ENCODE assay signal across 24 mouse cellular contexts in the genomic region with DNA sequence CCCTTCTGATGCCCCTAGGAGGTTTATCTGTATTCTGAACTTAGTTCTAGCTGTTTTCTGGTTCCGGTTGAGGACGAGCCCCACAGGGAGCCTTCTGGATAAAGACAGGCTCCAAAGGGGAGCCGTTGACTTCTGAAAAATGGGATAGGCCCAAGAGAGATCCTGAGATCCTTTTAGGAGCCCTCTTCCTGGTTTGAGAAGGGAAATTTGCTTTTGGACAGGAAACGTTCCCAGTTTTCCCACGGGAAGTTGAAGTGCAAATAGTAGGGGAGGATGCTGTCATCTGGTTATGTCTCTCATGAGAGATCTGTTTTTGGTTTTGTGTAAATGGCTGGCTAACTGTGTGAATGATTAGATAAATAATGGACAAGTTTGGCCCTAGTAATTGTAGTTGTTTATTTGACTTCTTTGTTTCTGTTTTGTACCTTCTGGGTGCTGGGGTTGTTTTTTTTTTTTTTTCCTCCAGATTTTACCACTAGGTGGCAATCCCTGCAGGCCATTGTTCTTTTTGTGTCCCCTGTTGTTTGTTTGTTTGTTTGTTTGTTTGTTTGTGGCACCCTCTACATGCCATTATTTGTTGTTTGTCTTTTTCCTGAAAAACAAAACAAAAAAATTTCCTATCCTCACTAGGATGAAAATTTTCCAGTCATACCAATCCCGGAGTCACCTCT. TPM values are rescaled to one million over a fixed set of nuclear protein-coding genes. Genes with fewer than 3 reads are reported as not detected.
DNase-seq lines count a peak whose midpoint lies in the region; ATAC-seq and TF ChIP-seq lines count a peak whose summit lies in the region.
"Had no signal": no experiment of that assay in that cellular context is flagged by ENCODE, and none has a peak within 500 bp of the region (broad histone marks: within the 10 kb centered on the region; RNA-seq: fewer than 3 reads in every experiment).

No protein-coding gene starts in this region.

- 66% methylated on average over 6 of the region's 6 CpGs for WGBS in heart, embryonic 10.5 days
- 60% methylated on average over 6 of the region's 6 CpGs for WGBS in kidney, embryonic 16.5 days
- 67% methylated on average over 6 of the region's 6 CpGs for WGBS in kidney, adult 2 months
- WGBS in midbrain, postnatal 0 days = 61% methylated on average over 6 of the region's 6 CpGs
- 72% methylated on average over 6 of the region's 6 CpGs for WGBS in midbrain, embryonic 13.5 days

- ATAC-seq in kidney, embryonic 16.5 days (ENCODE audit: low FRiP score, low TSS enrichment) = no peak
- ATAC-seq in midbrain, postnatal 0 days (ENCODE audit: low FRiP score) = no peak
- ATAC-seq in midbrain, embryonic 13.5 days = no peak
- ATAC-seq: activated CD4-positive, CD25-positive, alpha-beta regulatory T cell, adult 4 months; forebrain, embryonic 15.5 days had no signal

- no peak overlapping the region for H3K4me3 ChIP-seq in heart, embryonic 10.5 days
- H3K4me3 ChIP-seq in kidney, embryonic 16.5 days (ENCODE audit: low read length) = no peak overlapping the region
- H3K4me3 ChIP-seq in kidney, adult 2 months (ENCODE audit: insufficient read depth, low read depth, low read length) = no peak overlapping the region
- no peak overlapping the region for H3K4me3 ChIP-seq in midbrain, postnatal 0 days (ENCODE audit: low read depth, low read length)
- no peak overlapping the region for H3K4me3 ChIP-seq in midbrain, embryonic 13.5 days (replicated peaks)
- H3K4me3 ChIP-seq: forebrain, embryonic 15.5 days; lung, embryonic 15.5 days; midbrain, embryonic 10.5 days had no signal

- 0 out of 2 replicates have a peak overlapping the region, but pooled peaks have one; percentile 4 for H3K4me2 ChIP-seq in kidney, embryonic 16.5 days (replicated peaks; ENCODE audit: low read depth, low read length)
- H3K4me2 ChIP-seq in midbrain, postnatal 0 days (ENCODE audit: low read depth, low read length, poor library complexity, severe bottlenecking) = no peak overlapping the region
- H3K4me2 ChIP-seq in midbrain, embryonic 13.5 days (replicated peaks) = no peak overlapping the region
- H3K4me2 ChIP-seq: forebrain, embryonic 15.5 days; lung, embryonic 15.5 days had no signal

- no peak for TF ChIP-seq CTCF in kidney, adult 2 months (conservative IDR thresholded peaks at IDR 0.05; ENCODE audit: insufficient read depth, insufficient read length, low read depth, low read length)
- TF ChIP-seq CTCF in midbrain, postnatal 0 days (IDR thresholded peaks at IDR 0.05) = peak; percentile 17; the same call in 1 of the 2 replicates

- no peaks in the 10 kb centered on the region for H3K9me3 ChIP-seq in heart, embryonic 10.5 days
- peaks cover 4% of the 10 kb centered on the region for H3K9me3 ChIP-seq in kidney, embryonic 16.5 days (ENCODE audit: low read length)
- H3K9me3 ChIP-seq in midbrain, postnatal 0 days (ENCODE audit: low read length) = no peaks in the 10 kb centered on the region
- no peaks in the 10 kb centered on the region; the same call in 1 of the 2 replicates for H3K9me3 ChIP-seq in midbrain, embryonic 13.5 days
- H3K9me3 ChIP-seq: forebrain, embryonic 15.5 days; lung, embryonic 15.5 days; midbrain, embryonic 10.5 days had no signal

- intact Hi-C loops in heart, postnatal 36 days (cut with DNase I) = no loop called here

- H3K4me1 ChIP-seq in heart, embryonic 10.5 days = no peaks in the 10 kb centered on the region; the same call in 1 of the 2 replicates
- H3K4me1 ChIP-seq in kidney, embryonic 16.5 days (ENCODE audit: insufficient read depth, low read length) = peaks cover 12% of the 10 kb centered on the region
- H3K4me1 ChIP-seq in kidney, adult 2 months (ENCODE audit: control insufficient read depth, insufficient read depth, low read length) = no peaks in the 10 kb centered on the region; the same call in 1 of the 2 replicates
- H3K4me1 ChIP-seq in midbrain, postnatal 0 days (ENCODE audit: insufficient read depth, low read length) = no peaks in the 10 kb centered on the region
- H3K4me1 ChIP-seq in midbrain, embryonic 13.5 days (replicated peaks) = no peaks in the 10 kb centered on the region
- H3K4me1 ChIP-seq: forebrain, embryonic 15.5 days; lung, embryonic 15.5 days had no signal

- H3K27me3 ChIP-seq in heart, embryonic 10.5 days (ENCODE audit: insufficient read depth, poor library complexity, severe bottlenecking) = no peaks in the 10 kb centered on the region
- H3K27me3 ChIP-seq in kidney, embryonic 16.5 days (ENCODE audit: insufficient read depth, low read length) = no peaks in the 10 kb centered on the region
- no peaks in the 10 kb centered on the region for H3K27me3 ChIP-seq in kidney, adult 2 months (replicated peaks; ENCODE audit: control insufficient read depth, insufficient read depth, low read length)
- H3K27me3 ChIP-seq in midbrain, postnatal 0 days (ENCODE audit: insufficient read depth, low read length) = no peaks in the 10 kb centered on the region
- H3K27me3 ChIP-seq in midbrain, embryonic 13.5 days = no peaks in the 10 kb centered on the region
- H3K27me3 ChIP-seq: forebrain, embryonic 15.5 days; lung, embryonic 15.5 days had no signal

- H3K9ac ChIP-seq in kidney, embryonic 16.5 days (replicated peaks; ENCODE audit: low read length) = no peak overlapping the region
- H3K9ac ChIP-seq in midbrain, postnatal 0 days (replicated peaks; ENCODE audit: low read length, poor library complexity, severe bottlenecking) = no peak overlapping the region
- H3K9ac ChIP-seq in midbrain, embryonic 13.5 days (replicated peaks) = no peak overlapping the region
- H3K9ac ChIP-seq: forebrain, embryonic 15.5 days; lung, embryonic 15.5 days had no signal

- no peak overlapping the region for H3K27ac ChIP-seq in heart, embryonic 10.5 days
- peak overlapping the region; percentile 34 for H3K27ac ChIP-seq in kidney, embryonic 16.5 days (ENCODE audit: low read length)
- no peak overlapping the region for H3K27ac ChIP-seq in kidney, adult 2 months (ENCODE audit: insufficient read depth, low read depth, low read length)
- H3K27ac ChIP-seq in midbrain, postnatal 0 days (ENCODE audit: low read depth, low read length) = no peak overlapping the region
- H3K27ac ChIP-seq in midbrain, embryonic 13.5 days = no peak overlapping the region
- H3K27ac ChIP-seq: forebrain, embryonic 15.5 days; lung, embryonic 15.5 days; macrophage; midbrain, embryonic 10.5 days had no signal

- no peaks in the 10 kb centered on the region for H3K36me3 ChIP-seq in heart, embryonic 10.5 days
- H3K36me3 ChIP-seq in kidney, embryonic 16.5 days (ENCODE audit: insufficient read depth, low read length) = no peaks in the 10 kb centered on the region
- H3K36me3 ChIP-seq in kidney, adult 2 months (ENCODE audit: control insufficient read depth, insufficient read depth, low read length) = no peaks in the 10 kb centered on the region
- no peaks in the 10 kb centered on the region for H3K36me3 ChIP-seq in midbrain, postnatal 0 days (ENCODE audit: insufficient read depth, low read length)
- 0 out of 2 replicates have a peak, but pooled peaks cover 5% of the 10 kb centered on the region for H3K36me3 ChIP-seq in midbrain, embryonic 13.5 days
- H3K36me3 ChIP-seq: forebrain, embryonic 15.5 days; lung, embryonic 15.5 days; midbrain, embryonic 10.5 days had no signal

- peak; percentile 3 for DNase-seq in heart, embryonic 10.5 days (ENCODE audit: low spot score)
- DNase-seq in heart, postnatal 36 days = no peak
- DNase-seq in kidney, adult 2 months = no peak
- no peak for DNase-seq in midbrain, postnatal 0 days (ENCODE audit: low spot score)
- DNase-seq in induced T-regulatory cell, adult 2 months (ENCODE audit: low read depth) = peak; percentile 41
- no peak for DNase-seq in adrenal gland, postnatal 10 days
- DNase-seq: adrenal gland, postnatal 14 days; B cell, adult 2 months; cerebellum, adult 11 months; cerebellum, postnatal 14 days; embryo, embryonic 11 days; gastrocnemius, postnatal 36 days; kidney, postnatal 4 days; left cerebral cortex, postnatal 4 days; liver; right cerebral cortex, adult 18-20 months; thymus, postnatal 36 days had no signal

- no peak for TF ChIP-seq POLR2A in kidney, adult 2 months (IDR thresholded peaks at IDR 0.05; ENCODE audit: low read depth, low read length)

RNA-seq across cellular contexts. Expression of a gene that starts 10.0 kb away (rescaled TPM):
- 448 and 551 TPM in 2 replicates for polyA plus RNA-seq in heart, embryonic 10.5 days (2016; fragmentation: Nextera tagmentation; extraction: Ambion mirVana)
- 100 to 1,000 TPM; 123 to 129 TPM for total RNA-seq in heart, postnatal 36 days (2021)
- polyA plus RNA-seq in kidney, embryonic 16.5 days (2015; fragmentation: Nextera tagmentation; extraction: Ambion mirVana) = 654 and 670 TPM in 2 replicates
- 278 and 338 TPM in 2 replicates for polyA plus RNA-seq in kidney, adult 2 months (2012; rRNA removed)
- 209 and 255 TPM in 2 replicates for total RNA-seq in midbrain, postnatal 0 days (2014; rRNA removed)
- 339 and 341 TPM in 2 replicates for polyA plus RNA-seq in midbrain, postnatal 0 days (2015; fragmentation: Nextera tagmentation; extraction: Ambion mirVana)
- polyA plus RNA-seq in midbrain, embryonic 13.5 days (2015; fragmentation: Nextera tagmentation; extraction: Ambion mirVana) = 338 and 358 TPM in 2 replicates
- 100 to 1,000 TPM; 364 to 402 TPM for total RNA-seq in adrenal gland, postnatal 10 days (2021)

RNA-seq across cellular contexts. Expression of a gene that starts 19.5 kb away (rescaled TPM):
- polyA plus RNA-seq in heart, embryonic 10.5 days (2016; fragmentation: Nextera tagmentation; extraction: Ambion mirVana) = 2.1 and 3.1 TPM in 2 replicates
- under 1 TPM; 0.57 to 0.86 TPM for total RNA-seq in heart, postnatal 36 days (2021)
- polyA plus RNA-seq in kidney, embryonic 16.5 days (2015; fragmentation: Nextera tagmentation; extraction: Ambion mirVana) = 1.4 and 1.7 TPM in 2 replicates
- polyA plus RNA-seq in kidney, adult 2 months (2012; rRNA removed) = 1.1 and 1.6 TPM in 2 replicates
- total RNA-seq in midbrain, postnatal 0 days (2014; rRNA removed) = 6.7 and 7.4 TPM in 2 replicates
- 9.6 and 11.1 TPM in 2 replicates for polyA plus RNA-seq in midbrain, postnatal 0 days (2015; fragmentation: Nextera tagmentation; extraction: Ambion mirVana)
- 4.0 and 4.9 TPM in 2 replicates for polyA plus RNA-seq in midbrain, embryonic 13.5 days (2015; fragmentation: Nextera tagmentation; extraction: Ambion mirVana)
- 1 to 10 TPM in 1 of 2 experiments, under 1 TPM in 1; 0.66 to 1.9 TPM for total RNA-seq in adrenal gland, postnatal 10 days (2021)

Comparison
In these comparisons a context has a peak if more than half of its experiments do, and no peak if none do; other contexts are left out.
1. DNase-seq: peak in heart, embryonic 10.5 days (single experiment) and induced T-regulatory cell, adult 2 months (single experiment); none in heart, postnatal 36 days (0 of 2), kidney, adult 2 months (single experiment), midbrain, postnatal 0 days (single experiment) and adrenal gland, postnatal 10 days (single experiment).